Mouse (Mus musculus): Measurements from ENCODE around the gene Aldh8a1. TPM values are rescaled to one million over a fixed set of nuclear protein-coding genes. Genes with fewer than 3 reads are reported as not detected.

Gene Aldh8a1
- polyA plus RNA-seq, 1 experiment = not detected

DNA sequence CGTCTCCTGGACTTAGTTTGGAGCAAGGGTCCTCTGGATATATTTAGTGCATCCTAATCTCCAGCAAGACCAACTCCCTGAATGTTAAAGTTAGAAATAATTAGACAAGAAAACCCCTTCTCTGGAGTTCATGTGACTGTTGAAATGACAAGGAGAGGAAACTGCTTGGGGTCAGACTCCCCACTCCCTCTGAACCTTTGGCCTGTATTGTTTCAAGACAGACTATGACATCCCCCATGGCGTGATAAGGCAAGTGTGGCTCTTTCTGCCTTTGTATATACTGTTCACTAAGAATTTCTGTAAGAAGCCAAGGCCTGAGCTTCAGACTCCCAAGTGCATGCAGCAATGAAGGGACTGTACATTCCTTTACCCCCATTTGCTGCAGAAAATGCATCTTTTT is 23.4 kb downstream of the Aldh8a1 start:
- TF ChIP-seq CTCF (IDR thresholded peaks at IDR 0.05; ENCODE audit: extremely low read depth, insufficient read length, insufficient replicate concordance, low read depth, low read length) (no peak), POLR2A (IDR thresholded peaks at IDR 0.05; ENCODE audit: low read depth, low read length) (no peak)
- Histone ChIP-seq H3K4me3 (ENCODE audit: low read depth, low read length) (no peak overlapping the region), H3K27me3 (ENCODE audit: control insufficient read depth, insufficient read depth, low read length) (no peaks in the 10 kb centered on the region), H3K4me1 (ENCODE audit: control insufficient read depth, insufficient read depth, insufficient read length, low read length) (no peaks in the 10 kb centered on the region), H3K36me3 (ENCODE audit: control insufficient read depth, insufficient read depth, low read length) (no peaks in the 10 kb centered on the region), H3K27ac (ENCODE audit: insufficient read depth, low read depth, low read length) (no peak overlapping the region)
- WGBS = 73% methylated on average over 2 of the region's 2 CpGs

DNA sequence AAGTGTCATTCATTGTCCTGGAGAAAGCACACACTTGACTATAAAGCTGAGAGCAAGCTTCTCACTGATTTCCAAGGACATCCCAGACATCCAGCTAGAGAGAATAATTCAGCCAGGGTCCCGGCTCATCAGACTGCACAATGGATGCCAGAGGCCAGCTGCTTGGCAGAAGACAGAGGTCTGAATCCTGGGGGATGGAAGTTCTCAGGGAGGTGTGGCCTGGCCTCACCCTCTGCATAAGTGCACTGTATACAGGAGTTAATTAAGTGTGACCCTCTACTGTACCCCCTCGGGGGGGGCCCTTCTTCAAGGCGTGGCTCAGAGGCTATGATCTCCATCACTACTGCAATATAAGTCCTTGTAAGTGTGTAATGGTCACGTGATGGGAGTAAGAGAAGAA is 24.2 kb downstream of the Aldh8a1 start:
- WGBS = 45% methylated on average over 4 of the region's 4 CpGs
- Histone ChIP-seq H3K4me3 (ENCODE audit: low read depth, low read length) (no peak overlapping the region), H3K4me1 (ENCODE audit: control insufficient read depth, insufficient read depth, insufficient read length, low read length) (no peaks in the 10 kb centered on the region), H3K27ac (ENCODE audit: insufficient read depth, low read depth, low read length) (no peak overlapping the region), H3K36me3 (ENCODE audit: control insufficient read depth, insufficient read depth, low read length) (no peaks in the 10 kb centered on the region), H3K27me3 (ENCODE audit: control insufficient read depth, insufficient read depth, low read length) (no peaks in the 10 kb centered on the region)
- no peak for TF ChIP-seq POLR2A (IDR thresholded peaks at IDR 0.05; ENCODE audit: low read depth, low read length)
- TF ChIP-seq CTCF (IDR thresholded peaks at IDR 0.05; ENCODE audit: extremely low read depth, insufficient read length, insufficient replicate concordance, low read depth, low read length) = no peak

DNA sequence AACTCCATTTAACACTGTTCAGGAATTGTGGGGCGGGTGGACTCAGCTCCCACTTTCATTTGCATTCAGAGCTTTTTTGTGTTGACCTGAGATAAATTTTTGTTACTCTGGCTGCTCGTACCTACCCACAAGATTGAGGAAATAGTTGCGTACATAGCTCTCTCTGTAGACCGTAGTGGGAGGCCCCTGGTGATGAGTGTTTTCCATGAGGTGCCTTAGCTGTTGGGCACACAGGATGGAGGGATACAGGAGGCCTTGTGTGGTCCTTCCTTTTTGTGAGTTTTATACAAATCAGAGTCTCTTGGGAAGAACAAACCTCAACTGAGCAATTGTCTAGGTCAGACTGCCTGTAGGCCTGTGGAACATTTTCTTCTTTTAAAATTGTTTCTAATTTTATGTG is 27.7 kb downstream of the Aldh8a1 start:
- Histone ChIP-seq H3K27ac (ENCODE audit: insufficient read depth, low read depth, low read length) (no peak overlapping the region), H3K4me3 (ENCODE audit: low read depth, low read length) (no peak overlapping the region), H3K27me3 (ENCODE audit: control insufficient read depth, insufficient read depth, low read length) (no peaks in the 10 kb centered on the region), H3K4me1 (ENCODE audit: control insufficient read depth, insufficient read depth, insufficient read length, low read length) (no peaks in the 10 kb centered on the region), H3K36me3 (ENCODE audit: control insufficient read depth, insufficient read depth, low read length) (no peaks in the 10 kb centered on the region)
- 81% methylated on average over 4 of the region's 4 CpGs for WGBS
- TF ChIP-seq CTCF (IDR thresholded peaks at IDR 0.05; ENCODE audit: extremely low read depth, insufficient read length, insufficient replicate concordance, low read depth, low read length) (no peak), POLR2A (IDR thresholded peaks at IDR 0.05; ENCODE audit: low read depth, low read length) (no peak)

GRCm38 (mm10) chr10:21405707-21406534 is 28.8 kb downstream of the Aldh8a1 start:
- Histone ChIP-seq H3K4me1 (ENCODE audit: control insufficient read depth, insufficient read depth, insufficient read length, low read length) (no peaks in the 10 kb centered on the region), H3K27me3 (ENCODE audit: control insufficient read depth, insufficient read depth, low read length) (no peaks in the 10 kb centered on the region), H3K36me3 (ENCODE audit: control insufficient read depth, insufficient read depth, low read length) (no peaks in the 10 kb centered on the region), H3K4me3 (ENCODE audit: low read depth, low read length) (no peak overlapping the region), H3K27ac (ENCODE audit: insufficient read depth, low read depth, low read length) (no peak overlapping the region)
- TF ChIP-seq POLR2A (IDR thresholded peaks at IDR 0.05; ENCODE audit: low read depth, low read length) (no peak), CTCF (IDR thresholded peaks at IDR 0.05; ENCODE audit: extremely low read depth, insufficient read length, insufficient replicate concordance, low read depth, low read length) (no peak)
- 78% methylated on average over 11 of the region's 11 CpGs for whole genome bisulfite sequencing

DNA sequence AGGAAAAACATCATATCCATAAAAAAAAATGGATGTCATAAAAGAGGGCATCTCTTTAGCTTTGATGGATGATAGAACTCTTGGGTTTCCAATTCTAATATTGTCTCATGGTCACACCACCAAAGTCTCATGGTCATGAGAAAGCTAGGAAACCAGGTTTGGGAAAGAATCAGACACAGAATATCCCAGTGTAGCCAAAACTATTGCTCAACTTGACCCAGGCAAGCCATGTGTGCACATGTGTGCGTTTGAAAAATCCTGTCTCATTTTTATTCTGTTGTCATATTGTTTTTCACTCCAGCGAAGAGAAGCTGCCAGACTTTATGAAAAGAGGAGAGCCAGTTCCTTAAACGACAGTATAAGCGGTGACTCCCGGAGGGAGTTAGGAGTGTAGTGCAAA is 33.6 kb downstream of the Aldh8a1 start:
- WGBS = 78% methylated on average over 5 of the region's 5 CpGs
- no peak overlapping the region for H3K4me3 ChIP-seq (ENCODE audit: low read depth, low read length)
- H3K27me3 ChIP-seq (ENCODE audit: control insufficient read depth, insufficient read depth, low read length) = no peaks in the 10 kb centered on the region
- no peaks in the 10 kb centered on the region for H3K36me3 ChIP-seq (ENCODE audit: control insufficient read depth, insufficient read depth, low read length)
- TF ChIP-seq POLR2A (IDR thresholded peaks at IDR 0.05; ENCODE audit: low read depth, low read length) (no peak), CTCF (IDR thresholded peaks at IDR 0.05; ENCODE audit: extremely low read depth, insufficient read length, insufficient replicate concordance, low read depth, low read length) (no peak)
- no peaks in the 10 kb centered on the region for H3K4me1 ChIP-seq (ENCODE audit: control insufficient read depth, insufficient read depth, insufficient read length, low read length)
- H3K27ac ChIP-seq (ENCODE audit: insufficient read depth, low read depth, low read length) = no peak overlapping the region

- TF ChIP-seq POLR2A (IDR thresholded peaks at IDR 0.05; ENCODE audit: low read depth, low read length) (no peak), CTCF (IDR thresholded peaks at IDR 0.05; ENCODE audit: extremely low read depth, insufficient read length, insufficient replicate concordance, low read depth, low read length) (no peak)
- Histone ChIP-seq H3K27ac (ENCODE audit: insufficient read depth, low read depth, low read length) (no peak overlapping the region), H3K4me1 (ENCODE audit: control insufficient read depth, insufficient read depth, insufficient read length, low read length) (no peaks in the 10 kb centered on the region), H3K27me3 (ENCODE audit: control insufficient read depth, insufficient read depth, low read length) (no peaks in the 10 kb centered on the region), H3K4me3 (ENCODE audit: low read depth, low read length) (no peak overlapping the region), H3K36me3 (ENCODE audit: control insufficient read depth, insufficient read depth, low read length) (no peaks in the 10 kb centered on the region)
- WGBS = 43% methylated on average over 6 of the region's 6 CpGs
Measured at GRCm38 (mm10) chr10:21411621-21412205, 34.6 kb downstream of the Aldh8a1 start.

- Histone ChIP-seq H3K27me3 (ENCODE audit: control insufficient read depth, insufficient read depth, low read length) (no peaks in the 10 kb centered on the region), H3K36me3 (ENCODE audit: control insufficient read depth, insufficient read depth, low read length) (no peaks in the 10 kb centered on the region), H3K4me1 (ENCODE audit: control insufficient read depth, insufficient read depth, insufficient read length, low read length) (no peaks in the 10 kb centered on the region), H3K4me3 (ENCODE audit: low read depth, low read length) (no peak overlapping the region), H3K27ac (ENCODE audit: insufficient read depth, low read depth, low read length) (no peak overlapping the region)
- TF ChIP-seq POLR2A (IDR thresholded peaks at IDR 0.05; ENCODE audit: low read depth, low read length) = no peak
- no peak for TF ChIP-seq CTCF (IDR thresholded peaks at IDR 0.05; ENCODE audit: extremely low read depth, insufficient read length, insufficient replicate concordance, low read depth, low read length)
- WGBS = 84% methylated on average over 4 of the region's 4 CpGs
Measured at GRCm38 (mm10) chr10:21415031-21415430, 37.9 kb downstream of the Aldh8a1 start.

Data from small intestine, adult 2 months (tissue).